Mouse (Mus musculus) skeletal muscle tissue, adult 2 months (tissue): ENCODE measurements around the gene Prickle4.
"Not testable (repeated sequence)": the region's sequence is repeated elsewhere in the genome, so short reads cannot be mapped to it uniquely, and the experiment has no call there.

ENCODE experiments used
- DNase-seq: peaks from one replicate; pipeline ENCODE4 v3.0.0-alpha.2; 2012; ENCODE audit warnings: low read depth, low spot score

Prickle4 gene

DNA sequence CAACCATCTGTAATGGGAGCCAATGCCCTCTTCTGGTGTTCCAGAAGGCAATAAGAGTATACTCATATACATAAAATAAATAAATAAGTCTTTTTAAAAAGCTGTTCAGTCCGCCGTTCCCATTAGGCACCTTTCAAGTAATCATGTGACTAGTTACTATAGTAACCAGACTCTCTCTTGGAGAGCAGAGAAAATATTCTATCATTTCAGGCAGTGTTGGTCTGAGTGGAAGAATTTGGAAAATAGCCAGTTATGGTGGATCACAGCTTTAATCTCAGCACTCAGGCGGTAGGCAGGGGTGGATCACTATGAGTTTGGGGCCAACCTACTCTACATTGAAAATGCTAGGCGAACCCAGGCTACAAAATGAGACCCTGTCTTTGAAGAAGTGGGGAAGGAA is 25.4 kb downstream of the Prickle4 start:
- no peak for DNase-seq

GRCm38 (mm10) chr17:47664474-47664873 is 30.1 kb downstream of the Prickle4 start:
- no peak for DNase-seq

- no peak for DNase-seq
These were observed 31.4 kb downstream of the Prickle4 start for GRCm38 (mm10) chr17:47663009-47663713.

GRCm38 (mm10) chr17:47658741-47659243 is 35.7 kb downstream of the Prickle4 start:
- peak; percentile 29 for DNase-seq

DNA sequence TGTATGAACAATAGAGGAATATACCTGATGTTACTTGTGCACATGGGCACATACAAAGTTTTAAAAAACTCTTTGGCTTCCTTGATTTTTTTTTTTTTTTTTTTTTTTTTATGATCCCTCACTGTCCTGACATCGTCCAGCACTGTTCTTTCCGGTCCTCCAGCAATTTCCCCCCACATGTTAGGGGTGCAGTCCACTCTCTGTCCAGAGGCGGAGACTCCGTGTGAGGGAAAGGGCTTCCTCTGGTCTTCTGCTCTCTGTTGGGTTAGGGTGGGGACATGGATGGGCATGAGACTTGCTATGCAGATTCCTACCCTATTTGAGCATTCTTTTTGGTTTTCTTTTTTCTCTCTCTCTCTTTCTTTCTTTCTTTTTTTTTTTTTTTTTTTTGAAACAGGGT is 36.6 kb downstream of the Prickle4 start:
- DNase-seq: no peak

DNA sequence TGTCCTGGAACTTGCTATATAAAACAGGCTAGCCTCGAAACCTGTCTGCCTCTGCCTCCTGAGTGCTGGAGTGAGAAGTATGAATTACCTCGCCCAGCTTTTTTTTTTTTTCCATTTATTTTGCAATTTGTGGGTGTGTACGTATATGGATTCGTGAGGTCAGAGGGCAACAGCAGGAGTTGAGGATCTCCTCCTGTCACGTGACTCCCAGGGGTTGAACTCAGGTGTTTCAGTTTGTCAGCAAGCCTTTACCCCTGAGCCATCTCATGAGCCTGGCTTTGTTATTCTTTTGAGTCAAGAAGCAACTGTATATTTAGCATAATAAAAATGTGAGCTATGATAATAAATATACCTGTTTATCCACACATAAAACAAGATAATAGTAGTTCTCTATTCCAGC is 38.8 kb downstream of the Prickle4 start:
- DNase-seq: no peak

GRCm38 (mm10) chr17:47654346-47654745 is 40.2 kb downstream of the Prickle4 start:
- not testable (repeated sequence) for DNase-seq

DNA sequence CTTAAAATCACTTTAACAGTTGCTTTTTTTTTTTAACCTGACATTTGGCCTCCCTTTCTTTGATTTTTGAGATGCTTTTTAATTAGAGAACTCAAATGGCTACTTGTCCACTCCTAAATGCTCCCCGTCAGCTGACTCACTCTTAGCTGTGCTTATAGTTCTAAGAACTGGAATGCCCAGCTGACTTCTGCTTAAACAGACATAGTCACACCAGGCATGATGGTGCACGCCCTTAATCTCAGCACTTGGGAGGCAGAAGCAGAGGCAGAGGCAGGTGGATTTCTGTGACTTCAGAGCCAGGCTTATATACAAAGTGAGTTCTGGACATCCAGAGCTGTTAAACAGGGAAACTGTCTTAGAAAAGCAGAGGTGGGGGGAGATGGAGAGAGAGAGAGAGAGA is 42.6 kb downstream of the Prickle4 start:
- no peak for DNase-seq

GRCm38 (mm10) chr17:47648966-47649365 is 45.6 kb downstream of the Prickle4 start:
- no peak for DNase-seq

DNA sequence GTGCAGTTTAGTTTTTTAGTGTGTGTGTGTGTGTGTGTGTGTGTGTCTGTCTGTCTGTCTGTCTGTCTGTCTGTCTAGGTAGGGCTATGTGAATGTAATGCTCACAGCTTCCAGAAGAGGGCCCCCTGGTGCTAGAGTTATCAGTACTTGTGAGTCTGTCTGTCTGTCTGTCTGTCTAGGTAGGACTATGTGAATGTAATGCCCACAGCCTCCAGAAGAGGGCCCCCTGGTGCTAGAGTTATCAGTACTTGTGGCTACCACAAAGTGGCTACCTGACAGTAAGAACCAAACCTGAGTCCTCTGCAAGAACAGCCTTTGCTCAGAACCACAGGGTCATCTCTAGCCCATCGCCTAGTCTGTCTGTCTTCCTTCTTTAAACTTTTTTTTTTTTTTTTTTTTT is 47.9 kb downstream of the Prickle4 start:
- DNase-seq: peak; percentile 71

GRCm38 (mm10) chr17:47642992-47643391 is 51.5 kb downstream of the Prickle4 start:
- DNase-seq: no peak
